Mouse (Mus musculus) adrenal gland, postnatal 36 days (tissue): ENCODE results near the gene Sema4c. TPM values are rescaled to one million over a fixed set of nuclear protein-coding genes. Genes with fewer than 3 reads are reported as not detected.
A peak's percentile ranks its signal among the peaks of the same experiment; 100 is the strongest.

ENCODE experiments used
- DNase-seq, 2 experiments: peaks; one replicate each; pipeline ENCODE4 v3.0.0; 2021; ENCODE audit warnings: mixed read lengths in 1 of 2
- total RNA-seq, 2 experiments: library from RNA; stranded (reverse); gene quantifications; 2 replicates each; pipeline ENCODE4 v1.2.3; 2021

The Sema4c gene
- total RNA-seq, 2 experiments from 2014 or later = 18.6 to 19.5 TPM

- DNase-seq = peak; percentile 65 to 73
Measured at GRCm38 (mm10) chr1:36535477-36536396, 22.4 kb downstream of the Sema4c start.

GRCm38 (mm10) chr1:36534595-36535058 lies 23.5 kb downstream of the Sema4c start:
- no peak for DNase-seq

- DNase-seq = no peak
Measured at GRCm38 (mm10) chr1:36533546-36533945, 24.6 kb downstream of the Sema4c start.

- no peak for DNase-seq
Measured at GRCm38 (mm10) chr1:36531461-36531860, 26.7 kb downstream of the Sema4c start.

- no peak for DNase-seq
Measured at GRCm38 (mm10) chr1:36530962-36531361, 27.2 kb downstream of the Sema4c start.

- DNase-seq = no peak
Measured at GRCm38 (mm10) chr1:36530485-36530884, 27.7 kb downstream of the Sema4c start.

- DNase-seq = no peak
Measured at GRCm38 (mm10) chr1:36529875-36530274, 28.3 kb downstream of the Sema4c start.

GRCm38 (mm10) chr1:36529274-36529673 lies 28.9 kb downstream of the Sema4c start:
- no peak for DNase-seq

- DNase-seq = no peak
Measured at GRCm38 (mm10) chr1:36528351-36528750, 29.8 kb downstream of the Sema4c start.

- DNase-seq = no peak
Measured at GRCm38 (mm10) chr1:36526903-36527302, 31.2 kb downstream of the Sema4c start.

GRCm38 (mm10) chr1:36525774-36526173 lies 32.4 kb downstream of the Sema4c start:
- DNase-seq = no peak

GRCm38 (mm10) chr1:36524058-36524457 lies 34.1 kb downstream of the Sema4c start:
- DNase-seq = no peak

GRCm38 (mm10) chr1:36523332-36524013 lies 34.7 kb downstream of the Sema4c start:
- DNase-seq = no peak

- DNase-seq = no peak
Measured at GRCm38 (mm10) chr1:36522210-36522609, 35.9 kb downstream of the Sema4c start.

GRCm38 (mm10) chr1:36519626-36520025 lies 38.5 kb downstream of the Sema4c start:
- DNase-seq = no peak

GRCm38 (mm10) chr1:36518259-36518658 lies 39.9 kb downstream of the Sema4c start:
- no peak for DNase-seq

GRCm38 (mm10) chr1:36513718-36514117 lies 44.4 kb downstream of the Sema4c start:
- DNase-seq = peak; percentile 41 to 45

GRCm38 (mm10) chr1:36513310-36513709 lies 44.8 kb downstream of the Sema4c start:
- no peak for DNase-seq

GRCm38 (mm10) chr1:36512966-36513280 lies 45.2 kb downstream of the Sema4c start:
- no peak for DNase-seq

GRCm38 (mm10) chr1:36512089-36512965 lies 45.8 kb downstream of the Sema4c start:
- peak; percentile 62 to 72 for DNase-seq

GRCm38 (mm10) chr1:36511289-36512021 lies 46.7 kb downstream of the Sema4c start, which contains the start of gene Cnnm3:
TSS of gene Cnnm3 (plus strand) at chr1:36511867.
- DNase-seq = peak; percentile 100
